Mouse (Mus musculus): ENCODE measurements around the gene Aknad1.
A peak's percentile ranks its signal among the peaks of the same experiment; 100 is the strongest.

Aknad1 gene

DNA sequence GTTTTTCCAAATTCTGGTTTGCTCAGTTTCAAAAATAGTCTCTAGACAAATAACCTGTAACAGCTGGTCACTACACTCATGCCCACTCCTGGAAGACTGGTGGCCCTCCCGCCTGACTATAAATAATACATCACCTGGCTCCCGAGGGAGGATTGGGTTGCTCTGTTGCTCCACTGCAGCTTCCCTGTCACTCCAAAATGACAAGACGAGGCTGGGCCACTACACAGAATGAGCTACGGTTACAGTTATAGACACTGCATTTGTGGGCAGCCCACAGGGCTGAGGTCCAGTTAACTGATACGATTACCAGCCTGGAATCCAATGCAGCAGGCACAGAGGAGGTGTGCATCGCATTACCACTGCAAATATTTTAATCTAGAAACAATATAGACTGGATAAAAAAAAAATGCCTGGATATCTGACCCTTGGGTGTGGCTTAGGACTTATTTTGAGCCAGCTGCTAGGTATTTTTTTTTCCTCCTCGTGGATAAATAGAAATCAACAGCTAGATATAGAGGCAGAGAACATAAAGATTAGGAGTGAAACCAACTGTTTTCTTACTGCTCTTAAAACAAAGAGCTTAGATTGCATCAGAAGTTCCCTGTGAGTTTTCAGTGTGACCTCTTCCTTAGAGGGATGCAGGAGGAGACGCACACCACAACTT, at the start of gene Aknad1:
Gene Aknad1 (plus strand): TSS at position 614 of the 664 bp plus-strand sequence.
- DNase-seq (ENCODE audit: low spot score in 2 of 2): no peak

DNA sequence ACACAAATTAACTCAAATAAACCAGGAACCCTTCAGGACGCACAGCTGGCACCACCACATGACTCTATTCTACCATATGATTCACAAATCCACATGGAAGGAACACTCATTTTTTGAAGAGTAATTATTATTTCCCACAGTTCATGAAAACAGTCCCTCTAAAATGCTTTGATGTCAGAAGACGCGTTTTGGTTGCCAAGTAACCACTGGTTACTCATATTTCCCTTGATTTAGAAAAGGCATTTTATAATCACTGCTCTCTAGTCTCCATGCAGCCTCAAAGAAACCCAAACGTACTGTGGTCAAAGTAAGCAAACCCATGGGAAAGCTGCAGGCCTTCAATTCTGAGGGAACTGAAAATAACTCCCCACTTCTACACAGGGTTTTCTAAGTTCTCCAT, 49.5 kb upstream of the Aknad1 start:
- no peak for DNase-seq (ENCODE audit: low spot score in 2 of 2)

DNA sequence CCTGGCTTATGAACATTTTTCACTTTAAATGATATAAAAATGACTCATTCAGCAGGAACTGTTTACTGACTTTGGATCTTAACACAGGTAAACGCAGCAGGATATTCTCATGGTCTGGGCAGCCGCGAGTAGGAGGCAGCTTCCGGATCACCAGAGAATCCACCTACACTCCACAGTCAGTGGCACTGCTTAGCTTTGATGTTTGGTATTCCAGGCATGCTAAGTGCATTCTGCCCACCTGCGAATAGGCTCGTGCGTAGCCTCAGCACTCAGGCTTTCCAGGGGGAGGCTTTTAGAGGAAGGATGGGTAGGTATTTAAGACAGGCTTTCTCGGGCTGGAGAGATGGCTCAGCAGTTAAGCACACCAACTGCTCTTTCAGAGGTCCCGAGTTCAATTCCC, 45.1 kb upstream of the Aknad1 start:
- no peak for DNase-seq (ENCODE audit: low spot score in 2 of 2)

DNA sequence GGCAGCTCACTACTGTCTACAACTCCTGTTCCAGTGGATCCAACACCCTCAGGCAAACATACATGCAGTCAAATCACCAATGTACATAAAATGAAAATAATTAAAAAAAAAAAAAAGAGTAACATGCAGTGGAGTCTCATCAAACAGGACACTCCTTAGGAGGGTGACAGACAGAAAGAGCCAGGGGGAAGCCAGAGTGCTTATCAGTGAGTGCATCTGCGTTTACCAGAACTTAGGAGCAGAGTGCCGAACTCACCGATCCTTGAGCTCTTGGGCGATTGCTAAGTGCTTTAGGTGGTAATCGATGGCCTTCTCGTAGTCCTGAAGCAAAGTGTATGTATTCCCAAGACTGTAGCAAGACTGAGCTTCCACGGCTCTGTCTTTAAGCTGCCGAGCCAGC, 40.8 kb upstream of the Aknad1 start:
- no peak for DNase-seq (ENCODE audit: low spot score in 2 of 2)

DNA sequence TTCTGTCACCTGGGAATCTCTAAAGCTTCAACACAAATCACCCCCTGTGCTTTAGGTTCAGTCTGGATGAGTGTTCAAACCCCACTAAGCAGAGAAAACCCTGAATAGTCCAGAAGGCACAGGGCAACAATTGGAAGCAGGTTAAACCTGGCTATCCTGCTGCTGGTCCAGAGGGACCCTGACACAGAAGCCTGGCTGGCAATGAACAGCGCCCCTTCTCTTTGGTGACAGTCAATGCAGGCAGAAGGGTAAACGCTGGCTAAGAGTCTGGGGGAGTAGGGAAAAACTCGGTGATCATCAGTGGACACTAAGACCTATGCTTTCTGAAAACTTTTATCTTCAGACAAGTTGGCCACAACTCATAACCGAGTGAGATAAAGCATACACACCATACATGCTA, 39.7 kb upstream of the Aknad1 start:
- DNase-seq (ENCODE audit: low spot score in 2 of 2): no peak

DNA sequence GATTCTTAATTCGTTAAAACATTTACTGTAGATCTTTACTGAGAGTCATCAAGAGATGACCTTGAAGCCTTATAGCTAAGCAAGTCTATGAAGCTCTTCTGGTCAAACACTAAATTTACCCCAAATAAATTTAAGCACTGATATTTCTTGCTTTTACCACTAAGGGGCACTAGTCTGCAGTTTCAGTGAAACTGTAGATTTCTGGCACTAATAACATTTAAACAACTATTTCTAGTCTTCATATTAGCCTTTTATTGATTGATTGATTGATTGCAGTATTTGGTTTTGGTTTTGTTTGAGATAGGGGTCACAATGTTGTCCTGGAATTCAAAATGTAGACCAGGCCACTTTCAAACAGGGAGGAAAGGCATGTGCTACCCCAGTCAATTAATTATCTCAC, 38.2 kb upstream of the Aknad1 start:
- no peak for DNase-seq (ENCODE audit: low spot score in 2 of 2)

DNA sequence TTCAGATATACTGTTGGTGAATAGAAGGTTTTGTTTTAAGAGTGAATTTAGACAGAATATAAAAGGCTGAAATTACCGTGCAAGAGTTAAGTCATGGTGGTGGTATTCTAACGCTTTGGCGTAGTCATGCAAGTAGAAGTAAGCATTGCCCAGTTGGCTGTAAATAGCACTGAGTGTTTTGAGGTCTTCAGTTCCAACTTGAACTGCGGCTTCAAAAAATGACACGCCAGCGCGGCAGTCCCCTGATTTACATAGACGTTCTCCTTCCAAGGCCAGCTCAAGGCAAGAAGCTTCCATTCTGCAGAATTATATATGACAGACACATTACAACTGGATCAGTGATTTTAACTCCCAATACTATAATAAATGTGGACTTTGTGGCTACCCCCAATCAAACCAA, 36.7 kb upstream of the Aknad1 start:
- DNase-seq (ENCODE audit: low spot score in 2 of 2): no peak

DNA sequence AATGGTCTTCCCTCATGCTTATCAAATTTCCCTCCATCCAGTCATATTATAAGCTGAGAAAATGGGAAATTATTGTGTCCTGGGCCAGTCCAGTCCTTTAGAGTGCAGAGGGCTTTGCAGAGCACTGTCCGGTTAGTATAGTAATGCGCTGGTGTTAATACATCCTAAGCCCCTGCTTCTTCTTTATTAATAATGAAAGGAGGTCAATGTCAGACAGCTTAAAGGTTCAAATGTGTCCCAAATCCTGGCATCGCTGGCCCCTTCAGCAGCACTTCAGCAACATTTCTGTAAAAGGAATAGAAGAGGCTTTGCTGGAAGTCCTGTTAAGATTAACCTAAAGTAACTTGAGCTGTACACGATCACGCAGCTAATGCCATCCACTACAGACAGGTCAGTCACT, 28.2 kb upstream of the Aknad1 start:
- DNase-seq (ENCODE audit: low spot score in 2 of 2): no peak

DNA sequence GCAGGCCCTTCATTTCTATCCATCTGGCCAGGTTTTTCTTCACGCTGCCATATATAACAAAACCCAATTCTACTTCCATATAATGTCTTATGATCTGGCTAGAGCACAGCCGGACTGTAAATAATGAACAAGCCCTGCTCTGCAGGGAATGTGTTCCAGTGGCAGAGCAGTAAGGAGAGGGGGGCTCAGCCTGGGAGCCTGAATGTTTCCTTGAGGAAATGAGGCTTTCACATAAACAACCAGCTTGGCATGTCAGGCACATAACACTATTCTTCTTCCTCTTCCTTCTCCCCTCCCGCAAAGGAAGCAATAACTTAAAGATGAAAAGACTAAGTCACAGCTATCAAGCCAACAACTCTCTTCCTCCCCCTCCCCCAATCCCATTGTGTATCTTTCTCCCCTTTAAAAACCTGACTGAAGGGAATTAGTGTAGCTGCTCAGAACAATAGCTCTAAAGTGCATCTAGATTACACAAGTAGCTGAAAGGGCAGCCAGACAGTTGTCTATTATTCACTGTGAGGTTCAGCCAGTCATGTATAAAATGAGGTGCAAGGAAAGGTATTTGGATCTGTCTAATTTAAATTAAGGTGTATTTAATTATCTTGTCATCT, 26.3 kb upstream of the Aknad1 start:
- DNase-seq (ENCODE audit: low spot score in 2 of 2): no peak

DNA sequence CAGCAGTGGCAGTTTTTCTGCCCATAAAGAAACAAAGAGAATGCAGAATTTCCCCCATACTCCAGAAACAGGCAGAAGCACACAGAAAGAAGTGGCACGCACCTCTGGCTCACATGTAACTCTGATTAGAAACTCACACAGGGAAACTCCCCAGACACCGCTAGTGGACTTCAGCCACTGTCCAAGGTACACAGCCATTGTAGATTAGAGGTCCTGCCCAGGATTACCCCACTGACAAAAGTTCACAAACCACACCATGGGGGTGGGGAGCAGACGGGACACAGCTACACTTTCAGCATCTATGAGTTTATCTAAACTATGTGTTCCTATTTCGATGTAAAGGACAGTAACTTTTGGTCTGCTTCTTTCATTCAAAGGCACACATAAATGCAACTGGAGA, 24.6 kb upstream of the Aknad1 start:
- no peak for DNase-seq (ENCODE audit: low spot score in 2 of 2)

DNA sequence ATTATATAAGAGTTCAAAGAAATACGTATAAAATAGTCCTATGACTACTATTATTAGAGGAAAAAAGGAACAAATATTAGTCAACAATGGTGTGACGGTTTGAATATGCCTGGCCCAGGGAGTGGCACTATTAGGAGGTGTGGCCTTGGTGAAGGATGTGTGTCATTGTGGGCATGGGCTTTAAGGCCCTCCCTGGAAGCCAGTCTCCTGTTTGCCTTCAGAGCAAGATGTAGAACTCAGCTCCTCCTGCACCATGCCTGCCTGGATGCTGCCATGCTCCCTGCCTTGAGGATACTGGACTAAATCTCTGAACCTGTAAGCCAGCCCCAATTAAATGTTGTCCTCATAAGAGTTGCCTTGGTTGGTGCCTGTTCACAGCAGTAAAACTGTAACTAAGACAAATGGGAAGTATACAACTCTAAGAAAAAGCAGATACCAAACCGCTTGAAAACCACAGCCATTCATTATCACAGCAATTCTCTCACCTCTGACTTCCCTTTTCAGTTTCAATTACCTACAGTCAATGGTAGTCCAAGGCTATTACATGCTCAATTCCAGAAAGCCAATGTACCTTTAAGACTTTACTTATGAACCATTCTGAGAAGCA, 21.5 kb upstream of the Aknad1 start:
- DNase-seq (ENCODE audit: low spot score in 2 of 2): no peak

DNA sequence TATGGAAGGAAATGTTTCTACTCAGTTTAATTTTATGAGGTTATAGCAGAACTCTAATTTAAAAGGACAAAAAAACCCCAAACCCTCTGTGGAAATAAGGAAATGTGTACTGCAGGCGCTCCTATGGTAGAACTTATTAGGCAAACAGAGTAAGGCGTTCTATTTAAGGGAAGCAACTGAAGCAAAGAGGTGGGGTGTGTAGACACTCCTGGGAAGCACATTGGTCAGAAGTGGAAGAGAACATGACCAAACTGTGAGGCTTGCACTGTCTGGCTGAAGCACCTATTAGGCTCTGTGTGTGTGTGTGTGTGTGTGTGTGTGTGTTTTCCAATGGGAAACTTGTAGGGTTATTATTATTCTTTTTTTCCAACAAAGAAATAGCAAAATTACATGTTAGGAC, 20.1 kb upstream of the Aknad1 start:
- no peak for DNase-seq (ENCODE audit: low spot score in 2 of 2)

DNA sequence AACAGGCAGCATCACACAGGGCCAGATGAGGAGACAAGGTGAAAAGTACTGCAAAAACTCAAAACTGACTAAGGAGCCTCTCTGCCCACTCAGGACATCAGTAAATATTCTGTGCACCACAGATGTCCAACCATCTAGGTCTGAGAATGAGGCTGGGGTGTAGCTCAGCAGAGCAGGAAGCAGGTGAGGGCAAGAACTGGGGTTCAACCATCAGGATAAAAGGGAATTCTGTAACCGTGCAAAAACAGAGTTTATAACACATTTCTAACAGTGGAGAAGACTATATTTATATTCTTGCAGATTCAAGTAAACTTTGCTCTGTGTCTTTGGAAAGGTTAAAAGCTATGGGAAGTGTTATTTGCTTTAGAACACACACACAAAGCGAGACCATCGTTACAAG, 19.7 kb upstream of the Aknad1 start:
- DNase-seq (ENCODE audit: low spot score in 2 of 2): no peak

DNA sequence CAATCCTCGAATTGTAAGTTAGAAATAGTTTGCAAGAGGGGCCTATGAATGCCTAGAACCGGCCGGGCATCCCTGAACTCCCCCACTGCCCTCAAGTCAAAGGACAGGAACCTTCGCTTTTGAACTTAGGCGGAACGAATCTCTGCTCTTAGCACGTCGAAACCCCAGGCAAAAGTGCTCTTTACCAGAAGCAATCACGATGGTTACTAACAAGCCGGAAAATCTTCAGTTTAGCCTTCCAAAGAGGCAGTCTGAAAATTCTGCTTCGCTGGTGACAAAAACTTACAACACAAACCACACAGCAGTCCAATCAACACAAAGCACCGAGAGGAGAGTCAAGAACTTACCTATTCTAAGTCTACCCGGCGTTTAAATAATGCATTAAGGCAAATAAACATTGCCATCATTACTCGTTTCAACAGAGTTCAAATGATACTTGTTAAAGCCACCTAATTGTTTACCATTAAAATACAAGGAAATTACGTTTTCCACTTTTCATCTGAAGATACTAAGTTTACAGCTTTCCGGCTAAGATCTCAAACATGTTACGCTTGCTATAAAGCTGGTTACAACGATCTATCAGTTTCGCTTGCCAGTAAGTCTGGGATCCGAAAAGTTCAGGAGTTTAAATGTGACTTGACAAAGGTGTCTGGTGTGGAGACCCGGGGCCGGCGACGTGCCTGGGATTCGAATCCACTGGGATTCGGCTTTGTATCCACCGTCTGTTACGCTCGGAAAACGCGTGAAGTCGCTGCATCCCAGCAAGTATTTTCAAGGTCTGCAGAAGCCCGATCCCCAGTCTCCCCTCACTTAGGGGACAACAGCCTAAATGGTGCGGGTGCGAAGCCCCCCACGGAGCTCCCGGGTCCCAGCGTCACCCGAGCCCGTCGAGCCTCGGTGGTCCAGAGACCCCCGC, 18.1 kb upstream of the Aknad1 start:
- DNase-seq (ENCODE audit: low spot score in 2 of 2): peak in 1 of 2 experiments; percentile 14

DNA sequence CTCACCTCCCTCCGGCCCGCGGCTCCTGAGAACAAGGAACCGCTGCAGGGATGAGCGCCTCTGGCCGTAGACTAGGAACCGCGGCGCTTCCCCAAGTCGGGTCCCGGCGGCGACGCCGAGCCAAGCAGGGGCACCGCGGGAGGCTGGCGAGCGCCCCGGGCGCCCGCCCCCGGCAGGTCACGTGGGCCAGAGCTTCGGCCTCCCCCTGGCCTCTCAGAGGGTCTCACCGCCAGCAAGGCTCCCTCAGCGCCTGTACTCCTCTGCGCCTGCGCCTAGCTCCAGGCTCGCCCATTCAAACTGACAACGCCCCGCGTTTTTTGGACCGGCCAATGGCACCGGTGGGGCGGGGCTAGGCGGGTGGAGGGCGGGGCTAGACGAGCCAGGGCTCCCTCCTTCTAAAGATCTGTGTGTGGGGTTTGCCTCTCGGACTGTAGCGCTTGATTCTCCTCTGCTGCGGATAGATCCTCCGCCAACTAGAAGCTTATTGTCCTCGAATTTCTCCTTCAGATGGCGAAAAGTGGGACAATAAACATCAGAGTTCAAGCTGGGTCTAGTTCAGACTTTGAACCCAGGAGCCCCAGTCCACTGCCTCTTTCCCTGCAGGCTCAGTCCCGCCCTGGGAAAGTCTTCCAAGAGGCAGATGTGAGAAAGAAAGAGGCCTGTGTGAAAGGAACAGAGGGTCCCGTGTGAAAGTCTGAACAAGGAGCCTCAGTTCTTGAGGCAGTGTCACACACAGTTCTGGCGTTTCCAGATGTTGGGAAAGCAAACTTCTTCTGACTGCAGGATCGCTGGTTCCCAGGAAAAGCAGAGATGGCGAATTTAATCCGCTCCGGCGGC, 17.2 kb upstream of the Aknad1 start, which contains the start of gene Gpsm2:
Gene Gpsm2 (minus strand): TSS at position 274 of the 837 bp plus-strand sequence.
- peak; percentile 93 to 94 for DNase-seq (ENCODE audit: low spot score in 2 of 2)

DNA sequence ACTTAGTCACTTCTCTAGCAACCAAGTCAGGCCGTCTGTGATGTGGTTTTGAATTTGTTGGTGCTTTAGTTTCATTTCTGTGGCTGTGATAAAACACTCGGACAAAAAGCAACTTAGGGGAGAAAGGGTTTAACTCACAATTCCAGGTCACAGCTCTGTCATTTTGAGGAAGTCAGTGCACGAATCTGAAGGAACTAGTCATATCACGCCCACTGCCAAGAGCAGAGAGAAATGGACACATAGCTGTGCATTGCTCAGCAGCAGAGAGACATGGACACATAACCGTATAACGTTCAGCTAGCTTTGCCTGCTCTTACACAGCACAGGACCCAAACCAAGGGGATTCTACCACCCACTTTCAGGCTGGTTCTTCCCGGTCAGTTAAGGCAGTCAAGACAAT, 13.0 kb upstream of the Aknad1 start:
- no peak for DNase-seq (ENCODE audit: low spot score in 2 of 2)

DNA sequence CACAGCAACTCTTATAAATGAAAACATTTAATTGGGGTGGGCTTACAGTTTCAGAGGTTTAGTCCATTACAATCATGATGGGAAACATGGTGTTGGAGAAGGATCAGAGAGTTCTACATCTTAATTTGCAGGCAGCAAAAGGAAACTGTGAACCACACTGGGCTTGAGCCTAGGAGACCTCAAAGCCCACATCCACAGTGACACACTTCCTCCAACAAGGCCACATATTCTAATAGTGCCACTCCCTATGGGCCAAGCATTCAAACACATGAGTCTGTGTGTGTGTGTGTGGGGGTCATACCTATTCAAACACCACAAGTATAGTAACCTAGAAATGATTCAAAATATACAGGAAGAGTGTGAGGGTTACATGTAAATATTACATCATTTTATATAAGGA, 12.1 kb upstream of the Aknad1 start:
- DNase-seq (ENCODE audit: low spot score in 2 of 2): no peak

DNA sequence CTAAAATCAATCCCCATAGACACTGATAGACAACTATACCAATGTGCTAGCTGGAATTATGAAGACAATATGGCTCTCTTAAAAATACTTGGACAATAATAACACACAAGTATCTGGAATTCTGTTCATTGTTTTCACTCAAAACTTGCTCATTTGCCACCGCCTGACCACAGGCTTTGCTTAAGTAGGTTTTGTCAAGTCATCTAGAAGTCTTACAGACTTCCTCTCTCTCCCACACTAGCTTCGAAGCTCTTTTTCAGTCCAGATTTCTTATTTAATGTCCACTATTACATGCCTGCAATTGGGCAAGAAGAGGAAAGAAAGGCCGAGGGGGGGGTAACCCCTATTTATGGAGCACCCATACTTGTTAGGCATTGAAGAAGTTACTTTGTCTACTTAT, 11.7 kb upstream of the Aknad1 start:
- no peak for DNase-seq (ENCODE audit: low spot score in 2 of 2)

DNA sequence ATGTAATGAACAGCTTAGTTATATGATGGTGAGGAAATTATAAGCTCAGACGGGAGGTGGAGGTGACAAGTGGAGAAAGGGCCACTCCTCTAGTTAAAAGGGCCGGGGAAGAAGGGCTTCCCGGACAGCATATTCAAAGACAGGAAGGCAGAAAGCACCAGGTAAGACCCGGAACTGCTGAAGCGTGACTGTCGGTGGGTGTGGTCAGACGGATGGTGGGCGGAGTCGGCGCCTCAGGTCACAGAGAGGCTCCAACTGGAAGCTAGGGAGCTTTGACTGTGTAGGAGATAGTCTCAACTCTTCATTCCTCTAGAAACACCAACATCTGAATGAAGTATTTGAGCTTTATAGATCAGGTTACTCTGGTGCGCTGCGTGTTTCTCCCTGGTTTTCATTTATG, 9.1 kb upstream of the Aknad1 start:
- peak; percentile 16 to 28 for DNase-seq (ENCODE audit: low spot score in 2 of 2)

DNA sequence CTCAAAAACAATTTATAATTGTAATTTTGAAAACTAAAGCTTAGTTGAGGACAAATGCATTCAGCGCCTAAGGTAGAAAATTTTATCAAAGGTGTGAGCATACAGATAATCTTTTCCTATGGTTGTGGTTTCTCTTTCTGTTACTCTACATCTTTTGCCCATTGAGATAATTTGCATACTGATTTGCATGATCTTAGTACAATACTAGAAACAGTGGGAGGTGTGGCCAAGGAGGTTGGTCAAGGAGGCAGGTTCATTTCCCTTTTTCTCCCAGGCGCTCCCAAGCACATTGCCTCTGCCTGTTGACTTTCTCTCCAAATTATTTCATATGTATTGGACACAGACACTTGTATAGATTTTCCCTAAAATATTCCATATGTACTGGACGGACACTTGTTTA, 1.7 kb upstream of the Aknad1 start:
- no peak for DNase-seq (ENCODE audit: low spot score in 2 of 2)

DNA sequence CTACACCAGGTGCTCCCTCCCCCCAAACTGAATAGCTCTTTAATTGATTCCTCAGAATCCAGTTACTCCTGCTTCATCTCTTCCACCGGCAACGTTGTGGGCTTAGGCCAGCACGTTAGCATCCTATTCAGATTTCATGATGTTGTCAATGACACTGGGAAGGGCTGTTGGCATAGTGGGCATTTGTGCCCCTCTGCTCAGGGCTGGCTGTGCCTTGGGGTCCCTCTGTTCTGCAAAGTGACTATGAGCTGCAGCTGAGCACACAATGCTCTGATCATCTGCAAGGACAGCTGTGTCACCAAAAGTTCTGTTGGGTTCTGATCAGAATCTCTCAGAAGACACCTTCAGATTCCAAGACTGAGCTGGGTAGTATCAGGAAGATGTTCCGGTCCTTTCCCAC, 4.6 kb downstream of the Aknad1 start:
- no peak for DNase-seq (ENCODE audit: low spot score in 2 of 2)
